In the genomic region with DNA sequence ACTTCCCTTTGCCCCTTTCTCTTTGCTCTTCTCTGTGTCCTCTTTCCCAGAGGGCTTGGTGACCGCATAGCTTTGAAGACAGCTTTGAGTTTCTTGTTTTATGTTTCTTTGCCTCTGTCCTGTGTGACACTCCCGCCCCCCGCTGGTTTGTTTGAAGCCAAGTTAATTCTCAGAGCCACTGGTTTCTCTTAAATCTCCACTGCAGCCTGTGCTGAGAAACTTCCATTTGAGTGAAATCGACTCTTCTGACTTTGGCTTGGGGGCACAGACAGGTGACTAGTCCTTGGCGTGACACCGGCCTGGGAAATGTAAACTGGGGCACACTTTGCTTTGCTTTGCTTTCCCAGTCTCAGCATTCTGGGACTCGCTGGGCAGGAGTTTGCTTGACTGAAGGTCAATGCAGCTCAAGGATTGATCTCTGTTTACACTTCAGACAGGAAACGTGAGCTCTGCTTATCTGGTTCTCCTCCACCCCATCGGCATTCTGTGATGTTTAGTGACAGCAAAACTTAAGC, we compare ENCODE assay signal across 8 mouse cellular contexts. TPM values are rescaled to one million over a fixed set of nuclear protein-coding genes. Genes with fewer than 3 reads are reported as not detected.
DNase-seq lines count a peak whose midpoint lies in the region; ATAC-seq lines count a peak whose summit lies in the region.

No protein-coding gene starts in this region.

- H3K4me2 ChIP-seq in heart, embryonic 15.5 days: peak overlapping the region; percentile 4; the same call in 1 of the 2 replicates
- H3K4me2 ChIP-seq in liver, embryonic 11.5 days: peak overlapping the region; percentile 31
- no peak overlapping the region for H3K4me2 ChIP-seq in neural tube, embryonic 13.5 days

- no peak for ATAC-seq in heart, embryonic 15.5 days (replicated peaks; ENCODE audit: insufficient number of reproducible peaks, insufficient read depth, low FRiP score, low read depth)
- ATAC-seq in liver, embryonic 11.5 days (replicated peaks; ENCODE audit: low FRiP score): peak; percentile 62; the same call in 1 of the 2 replicates
- no peak for ATAC-seq in neural tube, embryonic 13.5 days (ENCODE audit: low read depth)

- peak; percentile 39 to 76 for DNase-seq in adrenal gland, adult (ENCODE audit: inconsistent age in 2 of 2, low spot score in 1 of 2)
- no peak for DNase-seq in adrenal gland, postnatal 4 days (ENCODE audit: low spot score in 2 of 2)
- peak; percentile 13 for DNase-seq in NIH3T3 (ENCODE audit: low read depth)
- peak; percentile 43 for DNase-seq in liver, embryonic 11.5 days (ENCODE audit: low spot score)
- no peak for DNase-seq in left cerebral cortex, postnatal 25 days (ENCODE audit: low spot score in 2 of 2)
- no peak for DNase-seq in thymus, postnatal 10 days (ENCODE audit: low spot score in 2 of 2)

- no peak overlapping the region for H3K9ac ChIP-seq in heart, embryonic 15.5 days
- no peak overlapping the region for H3K9ac ChIP-seq in liver, embryonic 11.5 days (ENCODE audit: low read depth, low read length)
- H3K9ac ChIP-seq in neural tube, embryonic 13.5 days: no peak overlapping the region

- 9% methylated on average over 9 of the region's 9 CpGs for WGBS in heart, embryonic 15.5 days
- 6% methylated on average over 9 of the region's 9 CpGs for WGBS in liver, embryonic 11.5 days
- WGBS in neural tube, embryonic 13.5 days: 12% methylated on average over 9 of the region's 9 CpGs

- no peak overlapping the region for H3K27ac ChIP-seq in heart, embryonic 15.5 days
- peak overlapping the region; percentile 44 for H3K27ac ChIP-seq in liver, embryonic 11.5 days (ENCODE audit: low read depth, low read length)
- peak overlapping the region; percentile 75; the same call in 1 of the 2 replicates for H3K27ac ChIP-seq in neural tube, embryonic 13.5 days (replicated peaks)

- no peaks in the 10 kb centered on the region for H3K36me3 ChIP-seq in heart, embryonic 15.5 days
- H3K36me3 ChIP-seq in liver, embryonic 11.5 days (ENCODE audit: control insufficient read depth, insufficient read depth, low read length): no peaks in the 10 kb centered on the region
- H3K36me3 ChIP-seq in neural tube, embryonic 13.5 days: no peaks in the 10 kb centered on the region

- no peaks in the 10 kb centered on the region for H3K9me3 ChIP-seq in heart, embryonic 15.5 days (replicated peaks)
- H3K9me3 ChIP-seq in liver, embryonic 11.5 days (ENCODE audit: control insufficient read depth, low read length): no peaks in the 10 kb centered on the region
- H3K9me3 ChIP-seq in neural tube, embryonic 13.5 days: no peaks in the 10 kb centered on the region

- no peak overlapping the region for H3K4me3 ChIP-seq in heart, embryonic 15.5 days
- H3K4me3 ChIP-seq in liver, embryonic 11.5 days (ENCODE audit: low read depth, low read length): no peak overlapping the region
- no peak overlapping the region for H3K4me3 ChIP-seq in neural tube, embryonic 13.5 days

- peaks cover 14% of the 10 kb centered on the region for H3K4me1 ChIP-seq in heart, embryonic 15.5 days (replicated peaks)
- peaks cover 14% of the 10 kb centered on the region for H3K4me1 ChIP-seq in liver, embryonic 11.5 days (replicated peaks; ENCODE audit: control insufficient read depth, insufficient read depth, low read length)
- H3K4me1 ChIP-seq in neural tube, embryonic 13.5 days (replicated peaks): peaks cover 60% of the 10 kb centered on the region

- no peaks in the 10 kb centered on the region for H3K27me3 ChIP-seq in heart, embryonic 15.5 days
- H3K27me3 ChIP-seq in liver, embryonic 11.5 days (replicated peaks; ENCODE audit: control insufficient read depth, insufficient read depth, low read length): no peaks in the 10 kb centered on the region
- no peaks in the 10 kb centered on the region for H3K27me3 ChIP-seq in neural tube, embryonic 13.5 days

- intact Hi-C loops in left cerebral cortex, postnatal 25 days (cut with DNase I): no loop called here

RNA-seq across cellular contexts. Expression of a gene that starts 12.3 kb away (rescaled TPM):
- under 1 TPM; 0.68 to 0.92 TPM for total RNA-seq in adrenal gland, postnatal 4 days (2021)
- polyA plus RNA-seq in heart, embryonic 15.5 days (2015; fragmentation: Nextera tagmentation; extraction: Ambion mirVana): 0.45 and 0.90 TPM in 2 replicates
- 0.38 and 0.86 TPM in 2 replicates for polyA plus RNA-seq in liver, embryonic 11.5 days (2014; fragmentation: Nextera tagmentation; extraction: Ambion mirVana)
- polyA plus RNA-seq in neural tube, embryonic 13.5 days (2015; fragmentation: Nextera tagmentation; extraction: Ambion mirVana): 6.7 and 6.9 TPM in 2 replicates
- total RNA-seq in left cerebral cortex, postnatal 25 days (2021): 1 to 10 TPM; 1.6 to 3.0 TPM

RNA-seq across cellular contexts. Expression of a gene that starts 13.1 kb away (rescaled TPM):
- total RNA-seq in adrenal gland, postnatal 4 days (2021): 10 to 100 TPM; 10.8 to 13.4 TPM
- polyA plus RNA-seq in heart, embryonic 15.5 days (2015; fragmentation: Nextera tagmentation; extraction: Ambion mirVana): 0.73 and 1.4 TPM in 2 replicates
- 0.86 and 1.3 TPM in 2 replicates for polyA plus RNA-seq in liver, embryonic 11.5 days (2014; fragmentation: Nextera tagmentation; extraction: Ambion mirVana)
- 15.3 and 16.3 TPM in 2 replicates for polyA plus RNA-seq in neural tube, embryonic 13.5 days (2015; fragmentation: Nextera tagmentation; extraction: Ambion mirVana)
- total RNA-seq in left cerebral cortex, postnatal 25 days (2021): 100 to 1,000 TPM in 1 of 2 experiments, 10 to 100 TPM in 1; 98.7 to 106 TPM

Comparison
In these comparisons a context has a peak if more than half of its experiments do, and no peak if none do; other contexts are left out.
1. DNase-seq: peak in adrenal gland, adult (2 of 2), NIH3T3 (single experiment) and liver, embryonic 11.5 days (single experiment); none in adrenal gland, postnatal 4 days (0 of 2), left cerebral cortex, postnatal 25 days (0 of 2) and thymus, postnatal 10 days (0 of 2).